Mouse (Mus musculus) lung, adult 2 months (tissue): Measurements from ENCODE around the gene Ajuba.
A peak's percentile ranks its signal among the peaks of the same experiment; 100 is the strongest.

ENCODE experiments used
- CTCF ChIP-seq: fragments of 200-500 bp; IDR thresholded peaks from 2 replicates; pipeline ENCODE4 v1.5.1; 2011; ENCODE audit warnings: mild to moderate bottlenecking, low read length, control low read depth; ENCODE audit not compliant: insufficient read depth
- POLR2A ChIP-seq: fragments of 200-500 bp; IDR thresholded peaks from 2 replicates; pipeline ENCODE4 v1.6.1; 2011; ENCODE audit warnings: low read depth, mild to moderate bottlenecking, control low read depth, low read length, borderline replicate concordance; ENCODE audit errors: extremely low read depth

DNA sequence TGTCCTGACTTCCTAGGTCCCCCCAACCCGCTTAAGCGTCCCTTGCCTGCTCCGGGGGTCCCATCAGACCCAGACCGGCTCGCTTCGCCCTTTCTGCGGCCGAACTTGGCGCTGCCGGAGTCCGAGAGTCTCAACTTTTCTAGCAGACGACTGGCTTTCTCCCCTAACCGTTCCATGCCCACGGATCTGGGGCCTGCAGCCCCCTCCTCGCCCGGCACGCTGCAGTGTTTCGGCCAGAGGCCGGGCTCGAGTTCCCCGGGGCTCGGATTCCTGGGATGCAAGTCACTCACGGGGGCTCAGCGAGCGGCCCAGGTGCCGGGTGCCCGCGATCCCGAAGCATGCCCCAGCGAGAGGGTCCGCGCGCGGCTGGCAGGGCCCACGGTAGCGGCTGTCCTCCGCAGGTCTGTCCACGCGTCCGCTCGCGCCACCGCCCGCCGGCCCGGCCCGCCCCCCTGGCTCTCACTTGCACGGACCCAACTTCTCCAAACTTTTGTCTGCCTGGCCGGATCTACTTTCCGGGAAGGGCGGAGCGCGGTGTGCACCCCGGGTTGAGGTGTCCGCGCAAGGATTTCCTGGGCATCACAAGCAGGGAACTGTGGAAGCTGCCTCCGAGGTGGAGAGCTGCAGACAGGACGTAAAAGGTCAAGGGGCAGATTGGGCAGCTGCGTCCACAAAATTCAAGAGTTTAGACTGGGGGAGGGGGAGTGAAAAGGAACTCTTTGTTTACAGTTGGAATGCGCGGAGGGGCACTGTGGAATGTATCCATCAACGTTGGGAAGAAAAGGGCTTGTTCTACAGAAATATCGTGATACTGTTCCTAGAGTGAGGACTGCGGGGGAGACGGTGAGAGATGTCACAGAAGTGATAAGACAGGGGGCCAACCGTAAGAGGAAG, at the start of gene Ajuba:
- TF ChIP-seq POLR2A (0 out of 2 replicates have a peak, but pooled peaks have one; percentile 25), CTCF (no peak)
